Mouse (Mus musculus): ENCODE results near the gene Pofut2. TPM values are rescaled to one million over a fixed set of nuclear protein-coding genes. Genes with fewer than 3 reads are reported as not detected.
A peak's percentile ranks its signal among the peaks of the same experiment; 100 is the strongest.

The Pofut2 gene
- total and polyA plus RNA-seq, 3 experiments, result 20.3 to 24.5 TPM; not detected in 1

DNA sequence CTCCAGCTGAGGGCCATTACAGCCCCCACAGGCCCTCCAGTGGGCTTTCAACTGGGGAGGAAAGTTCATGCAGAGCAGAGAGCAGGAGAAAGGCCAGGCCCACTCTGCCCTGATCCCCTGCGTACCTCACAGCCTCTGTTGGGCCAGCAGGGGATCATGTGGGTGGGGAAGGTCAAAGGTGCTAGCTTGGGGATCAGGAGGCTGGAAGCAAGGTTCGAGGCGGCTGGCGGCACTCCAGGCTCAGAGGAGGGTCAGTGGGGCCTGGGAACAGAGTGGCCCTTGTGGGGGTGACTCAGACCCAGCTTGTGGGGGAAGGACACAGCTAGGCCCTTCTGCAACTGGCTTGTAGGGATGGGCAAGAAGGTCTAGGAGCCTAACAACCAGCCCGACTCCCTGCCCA is 49.8 kb upstream of the Pofut2 start:
- Histone ChIP-seq H3K36me3 (ENCODE audit: control insufficient read depth in 1 of 2, insufficient read depth in 2 of 2, low read length in 2 of 2) (peaks cover 0 to 15% of the 10 kb centered on the region in 2 experiments; a peak in 2 of 4 replicates), H3K9ac (ENCODE audit: control insufficient read depth, low read depth, low read length, poor library complexity, severe bottlenecking) (no peak overlapping the region), H3K9me3 (replicated peaks; ENCODE audit: insufficient read depth, low read length) (no peaks in the 10 kb centered on the region), H3K4me1 (ENCODE audit: control insufficient read depth in 1 of 2, insufficient read depth in 2 of 2, low read length in 2 of 2) (peaks cover 0 to 39% of the 10 kb centered on the region in 2 experiments; a peak in 2 of 4 replicates), H3K27ac (ENCODE audit: control insufficient read depth, low read depth, low read length) (no peak overlapping the region), H3K4me3 (ENCODE audit: control insufficient read depth in 1 of 2, insufficient read depth in 1 of 2, low read depth in 2 of 2, low read length in 2 of 2) (no peak overlapping the region), H3K79me2 (ENCODE audit: control insufficient read depth, insufficient read depth, low read length, poor library complexity) (no peaks in the 10 kb centered on the region), H3K27me3 (ENCODE audit: control insufficient read depth in 1 of 2, insufficient read depth in 2 of 2, low read length in 2 of 2) (no peaks in the 10 kb centered on the region)
- DNase-seq (ENCODE audit: low read depth, low spot score), result no peak
- TF ChIP-seq SIN3A (IDR thresholded peaks at IDR 0.05; ENCODE audit: low read length) (no peak), KAT2A (conservative IDR thresholded peaks at IDR 0.05; ENCODE audit: low read depth, low read length) (no peak), MXI1 (IDR thresholded peaks at IDR 0.05; ENCODE audit: low read depth, low read length) (no peak), CTCF (IDR thresholded peaks at IDR 0.05 in 2 of 3, conservative IDR thresholded peaks at IDR 0.05 in 1 of 3; ENCODE audit: control insufficient read depth in 1 of 3, insufficient read depth in 1 of 3, low read depth in 2 of 3, low read length in 3 of 3, poor library complexity in 1 of 3, severe bottlenecking in 1 of 3) (no peak), ZC3H11A (IDR thresholded peaks at IDR 0.05; ENCODE audit: low read depth, low read length) (no peak), ZNF384 (IDR thresholded peaks at IDR 0.05; ENCODE audit: low read depth, low read length) (no peak), ETS1 (IDR thresholded peaks at IDR 0.05; ENCODE audit: low read depth, low read length) (no peak), POLR2A (IDR thresholded peaks at IDR 0.05; ENCODE audit: control insufficient read depth in 1 of 2, insufficient read depth in 1 of 2, low read depth in 1 of 2, low read length in 2 of 2, poor library complexity in 1 of 2) (no peak), MEF2A (IDR thresholded peaks at IDR 0.05; ENCODE audit: extremely low read depth, insufficient replicate concordance, low read depth, low read length, poor library complexity, severe bottlenecking) (no peak), MAX (IDR thresholded peaks at IDR 0.05; ENCODE audit: low read length) (no peak), POLR2AphosphoS2 (IDR thresholded peaks at IDR 0.05; ENCODE audit: low read length) (no peak), MYB (IDR thresholded peaks at IDR 0.05; ENCODE audit: low read depth, low read length) (no peak), USF2 (IDR thresholded peaks at IDR 0.05; ENCODE audit: borderline replicate concordance in 1 of 2, insufficient read depth in 1 of 2, low read depth in 1 of 2, low read length in 2 of 2) (no peak), RCOR1 (IDR thresholded peaks at IDR 0.05; ENCODE audit: low read depth, low read length) (no peak), USF1 (IDR thresholded peaks at IDR 0.05; ENCODE audit: low read depth, low read length) (no peak), ELF1 (IDR thresholded peaks at IDR 0.05; ENCODE audit: low read depth, low read length) (no peak), MAFK (IDR thresholded peaks at IDR 0.05; ENCODE audit: borderline replicate concordance, low read depth, low read length) (no peak), MAZ (IDR thresholded peaks at IDR 0.05; ENCODE audit: low read depth, low read length) (no peak), GATA1 (IDR thresholded peaks at IDR 0.05; ENCODE audit: low read depth, low read length) (no peak), ZMIZ1 (IDR thresholded peaks at IDR 0.05; ENCODE audit: low read depth, low read length) (no peak)

DNA sequence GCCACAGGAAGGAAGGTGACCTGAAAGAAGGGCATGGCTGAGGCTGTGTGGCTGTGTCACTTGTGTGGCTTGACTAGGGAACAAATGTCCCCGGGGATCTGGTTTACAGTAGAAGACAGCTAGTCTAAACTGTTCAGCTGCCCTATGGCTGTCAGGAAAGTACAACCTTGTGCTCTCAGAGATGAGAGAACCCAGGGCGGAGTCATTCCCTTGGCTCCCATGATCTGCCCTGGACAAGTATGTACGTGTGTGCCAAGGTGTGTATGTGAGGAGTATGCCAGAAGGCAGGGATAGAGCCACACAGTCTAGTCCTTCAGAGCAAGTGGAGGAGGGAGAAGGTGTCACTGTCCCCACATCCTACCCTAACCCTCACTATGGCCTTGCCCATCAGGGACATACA is 48.4 kb upstream of the Pofut2 start:
- peaks cover 0 to 24% of the 10 kb centered on the region in 2 experiments; a peak in 2 of 4 replicates for H3K36me3 ChIP-seq (ENCODE audit: control insufficient read depth in 1 of 2, insufficient read depth in 2 of 2, low read length in 2 of 2)
- peak overlapping the region; percentile 84 for H3K27ac ChIP-seq (ENCODE audit: control insufficient read depth, low read depth, low read length)
- H3K9me3 ChIP-seq (replicated peaks; ENCODE audit: insufficient read depth, low read length), result no peaks in the 10 kb centered on the region
- no peaks in the 10 kb centered on the region for H3K79me2 ChIP-seq (ENCODE audit: control insufficient read depth, insufficient read depth, low read length, poor library complexity)
- no peaks in the 10 kb centered on the region for H3K27me3 ChIP-seq (ENCODE audit: control insufficient read depth in 1 of 2, insufficient read depth in 2 of 2, low read length in 2 of 2)
- peaks cover 0 to 49% of the 10 kb centered on the region in 2 experiments; a peak in 3 of 4 replicates for H3K4me1 ChIP-seq (ENCODE audit: control insufficient read depth in 1 of 2, insufficient read depth in 2 of 2, low read length in 2 of 2)
- H3K4me3 ChIP-seq (ENCODE audit: control insufficient read depth in 1 of 2, insufficient read depth in 1 of 2, low read depth in 2 of 2, low read length in 2 of 2), result no peak overlapping the region; a peak in 1 of 4 replicates
- no peak for TF ChIP-seq NRF1 (IDR thresholded peaks at IDR 0.05; ENCODE audit: insufficient read depth, low read depth, low read length, poor library complexity, severe bottlenecking)
- TF ChIP-seq RAD21 (IDR thresholded peaks at IDR 0.05; ENCODE audit: low read depth, low read length), result no peak
- TF ChIP-seq E2F4 (IDR thresholded peaks at IDR 0.05; ENCODE audit: borderline replicate concordance, low read depth, low read length), result no peak
- TF ChIP-seq MAZ (IDR thresholded peaks at IDR 0.05; ENCODE audit: low read depth, low read length), result no peak
- DNase-seq (ENCODE audit: low read depth, low spot score), result no peak
- no peak overlapping the region for H3K9ac ChIP-seq (ENCODE audit: control insufficient read depth, low read depth, low read length, poor library complexity, severe bottlenecking)
